Mouse (Mus musculus) gastrocnemius, adult 18-20 months (tissue): ENCODE results near the gene Fam193a. TPM values are rescaled to one million over a fixed set of nuclear protein-coding genes. Genes with fewer than 3 reads are reported as not detected.

ENCODE experiments used
- DNase-seq: peaks from one replicate; pipeline ENCODE4 v3.0.0; 2021; ENCODE audit warnings: low spot score
- total RNA-seq, 2 experiments: library from RNA; stranded (reverse); gene quantifications; 2 replicates each; pipeline ENCODE4 v1.2.3; 2021

Gene Fam193a
- total RNA-seq, 2 experiments from 2014 or later: 14.6 to 15.2 TPM

DNA sequence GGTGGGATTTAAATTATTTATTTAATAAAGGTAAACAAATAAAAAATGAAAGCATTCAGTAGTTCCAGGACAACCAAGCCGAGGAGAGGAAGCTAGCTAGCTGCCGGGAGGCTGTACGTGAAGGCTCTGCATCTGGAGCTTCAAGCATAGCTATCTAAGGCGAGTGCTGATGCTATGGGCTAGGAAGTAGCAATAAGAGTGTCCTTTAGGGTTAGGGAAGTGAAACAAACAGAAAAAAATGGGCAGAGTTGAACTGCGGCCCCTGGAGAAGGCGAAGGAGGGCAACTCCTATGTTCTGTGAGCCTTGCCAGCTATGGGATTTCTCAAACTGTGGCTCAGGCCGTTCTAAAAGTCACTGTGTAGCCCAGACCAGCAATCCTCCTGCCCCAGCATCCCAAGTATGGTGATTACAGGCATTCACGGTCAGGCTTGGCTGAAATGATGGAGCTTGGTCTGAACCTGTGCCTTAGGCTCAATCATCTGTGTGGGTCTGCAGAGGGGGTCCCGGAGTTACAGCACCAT is 149.7 kb downstream of the Fam193a start:
- no peak for DNase-seq

DNA sequence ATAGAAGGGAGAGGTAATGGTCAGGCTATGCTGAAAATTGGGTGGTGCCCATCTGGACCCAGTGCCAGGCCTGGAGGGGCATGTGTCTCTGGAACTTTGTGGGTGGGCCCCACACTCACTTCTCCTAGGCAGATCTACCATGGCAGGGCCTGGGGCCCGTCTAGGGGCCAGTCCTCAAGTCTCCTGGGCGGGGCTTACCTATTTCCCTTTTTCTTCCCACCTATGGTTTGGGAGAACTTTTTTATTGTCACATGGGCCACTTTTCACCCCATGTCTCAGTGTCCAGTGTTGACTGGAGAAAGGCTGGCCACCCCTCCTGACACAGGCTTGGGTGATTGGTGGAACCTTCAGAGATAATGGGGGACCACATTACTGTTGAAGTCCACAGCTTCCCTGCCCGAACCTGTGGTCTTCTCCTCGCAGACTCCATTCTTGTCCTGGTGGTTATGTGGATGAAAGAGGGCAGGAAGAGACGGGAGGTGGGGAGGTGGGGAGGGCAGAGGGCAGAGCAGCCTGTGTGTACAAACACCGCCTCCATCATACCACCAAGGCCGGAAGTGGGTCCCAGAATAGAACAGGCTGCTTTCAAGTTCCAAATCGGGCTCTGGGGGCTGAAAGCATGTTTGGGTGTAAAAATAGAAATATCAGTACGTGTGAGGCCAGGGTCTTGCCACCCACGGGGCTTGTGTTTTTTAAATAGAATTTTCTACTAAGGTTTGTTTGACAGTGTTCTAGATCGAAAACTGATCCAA is 150.9 kb downstream of the Fam193a start:
- DNase-seq: no peak

DNA sequence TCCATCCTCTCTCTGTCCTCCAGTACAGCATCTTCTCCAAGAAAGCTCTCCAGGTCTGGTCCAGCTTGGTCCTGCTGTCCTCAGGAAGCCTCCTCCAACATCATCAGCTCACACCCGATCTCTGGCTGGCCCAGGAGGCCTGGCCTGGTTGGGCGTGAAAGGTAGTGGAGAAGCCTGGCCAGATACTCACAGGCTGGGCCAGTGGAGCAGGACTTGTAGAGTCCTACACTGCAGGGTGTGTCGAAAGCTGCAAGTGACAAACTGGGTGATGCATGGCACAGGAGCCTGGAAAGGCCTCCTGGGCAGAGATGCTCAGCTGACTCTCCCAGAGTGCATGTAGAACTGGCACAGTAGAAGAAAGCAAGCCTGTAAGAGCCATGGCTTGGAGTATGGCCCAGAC is 151.6 kb downstream of the Fam193a start:
- DNase-seq: no peak

DNA sequence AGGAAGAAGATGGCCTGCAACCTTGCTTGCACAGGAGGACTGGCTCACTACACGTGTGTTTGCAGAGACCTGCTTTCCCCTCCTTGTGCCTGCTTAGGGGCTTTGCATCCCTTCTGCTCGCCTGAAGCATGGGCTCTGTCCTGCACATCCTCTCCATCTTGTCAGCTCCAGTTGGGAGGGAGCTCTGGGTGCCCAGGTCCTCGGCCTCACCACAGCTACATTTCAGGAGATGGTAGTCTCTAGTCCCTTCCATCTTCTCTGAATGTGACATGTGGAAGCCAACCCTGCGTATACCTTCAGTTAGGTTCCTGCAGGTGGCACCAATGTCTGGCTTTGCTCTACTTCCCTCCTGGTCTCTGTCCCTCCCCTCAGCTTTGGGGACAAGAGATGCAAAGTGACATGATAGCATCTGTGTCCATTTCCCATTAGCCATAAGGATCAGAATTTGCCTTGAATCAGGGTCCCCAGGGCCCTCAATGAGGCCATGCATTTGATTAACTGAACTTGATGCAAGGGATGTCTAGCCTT is 154.3 kb downstream of the Fam193a start:
- DNase-seq: no peak

DNA sequence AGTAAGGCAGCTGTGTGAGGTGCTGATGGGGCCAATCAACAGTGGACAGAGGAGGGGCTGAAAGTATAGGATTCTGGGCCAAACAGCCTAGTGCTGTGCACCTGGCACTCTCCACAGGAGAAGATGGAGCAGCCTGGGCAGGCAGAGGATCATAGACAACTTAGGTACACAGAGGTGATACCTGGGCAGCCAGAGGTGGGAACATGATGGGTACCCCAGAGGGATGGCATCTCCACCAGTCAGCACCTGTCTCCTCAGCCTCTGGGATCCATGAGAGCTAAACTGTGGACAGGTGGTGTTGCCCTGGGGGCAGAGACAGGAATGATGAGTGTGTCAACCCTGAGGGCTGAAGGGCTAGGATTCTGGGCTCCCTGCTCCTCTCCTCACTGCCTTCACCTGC is 154.8 kb downstream of the Fam193a start:
- DNase-seq: no peak

DNA sequence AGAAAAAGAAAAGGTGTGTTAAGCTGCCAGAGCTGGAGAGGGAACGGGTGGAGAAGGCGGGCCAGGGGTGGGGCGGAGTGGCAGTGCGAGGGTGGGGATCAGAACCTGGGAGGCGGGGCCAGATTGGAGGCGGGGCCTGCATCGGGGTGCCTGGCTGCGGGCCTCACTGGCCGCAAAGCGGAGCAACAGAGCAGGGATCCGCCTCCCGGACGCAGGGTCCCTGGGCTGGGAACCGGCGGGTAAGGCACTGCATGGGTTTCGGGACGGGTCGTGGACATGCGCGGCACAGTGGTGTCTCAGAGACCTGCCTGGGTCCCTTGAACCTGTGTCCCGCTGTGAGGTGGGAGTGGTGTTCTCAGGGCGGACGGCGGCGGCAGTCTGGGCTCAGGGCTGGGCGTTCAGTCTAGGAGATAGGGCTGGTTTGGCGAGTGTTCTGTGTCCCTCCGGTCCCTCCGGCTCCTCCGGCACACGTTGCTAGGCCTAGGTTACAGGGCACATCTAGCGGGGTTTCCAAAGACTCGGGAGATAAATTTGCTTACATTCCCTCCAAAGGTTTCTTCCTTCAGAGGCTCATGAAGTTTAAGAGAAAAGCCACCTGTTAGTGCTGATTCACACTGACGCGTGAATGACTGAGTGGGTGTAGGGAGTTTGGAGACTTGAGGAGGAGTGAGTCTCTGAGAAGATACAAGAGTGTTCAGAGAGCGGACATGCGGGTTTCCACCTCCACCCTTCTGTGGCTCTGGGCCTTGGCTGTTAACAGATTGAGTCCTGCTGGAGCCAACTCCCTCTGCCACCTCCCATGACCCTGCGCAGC is 156.1 kb downstream of the Fam193a start, which contains the start of gene Sh3bp2:
Sh3bp2 (plus strand) TSS at position 176 of the 814 bp plus-strand sequence.
- DNase-seq: peak; percentile 97

DNA sequence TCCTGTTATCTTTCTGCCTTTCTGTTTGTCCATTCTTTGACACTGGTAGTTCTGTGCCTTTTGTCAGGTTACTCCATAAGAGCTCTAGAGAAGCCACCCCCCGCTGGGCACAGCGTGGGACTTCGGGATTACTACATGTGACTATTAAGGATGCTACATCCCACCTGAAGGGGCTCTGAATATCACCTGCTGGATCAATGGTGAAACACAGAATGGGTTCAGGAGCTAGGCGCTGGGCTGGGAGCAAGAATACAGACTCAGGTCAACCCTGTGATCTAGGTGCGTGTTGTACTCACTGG is 156.7 kb downstream of the Fam193a start:
- DNase-seq: no peak

DNA sequence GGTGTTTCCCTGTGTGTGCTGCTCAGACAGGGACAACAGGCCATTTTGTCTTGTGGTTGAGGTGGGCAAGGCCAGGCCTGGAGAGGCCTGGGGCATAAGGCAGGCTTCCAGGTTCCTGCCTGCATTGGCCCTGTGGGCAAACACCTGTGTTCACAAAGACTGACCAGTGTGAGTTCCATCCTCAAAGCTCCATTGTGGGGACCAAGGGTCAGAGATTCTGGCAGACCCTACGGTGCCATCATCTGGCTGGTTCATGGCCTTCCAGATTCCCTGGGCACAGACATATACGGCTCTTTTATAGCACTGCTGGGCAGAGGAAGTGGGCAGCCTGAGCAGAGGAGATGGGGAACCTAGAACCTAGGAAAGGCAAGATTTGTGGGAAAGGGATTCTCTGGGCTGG is 157.6 kb downstream of the Fam193a start:
- no peak for DNase-seq

DNA sequence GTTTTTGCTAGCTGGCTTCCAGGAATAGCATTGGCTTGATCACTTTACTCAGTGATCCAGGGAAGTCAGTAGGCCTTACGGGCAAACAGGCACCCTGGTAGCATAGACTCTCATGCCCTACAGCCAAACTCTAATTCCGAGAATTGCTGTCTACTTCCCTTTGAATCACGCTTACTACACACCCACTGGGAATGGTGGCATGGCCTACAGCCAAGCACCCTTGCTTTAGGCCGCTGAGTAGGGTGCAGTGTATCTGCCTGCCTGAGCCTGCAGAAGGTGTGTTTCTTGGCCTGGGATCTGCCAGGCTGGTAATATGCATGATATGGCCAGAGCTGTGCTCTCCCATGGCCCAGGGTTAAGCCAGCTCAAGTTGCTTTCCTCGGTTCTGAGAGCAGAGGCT is 159.0 kb downstream of the Fam193a start:
- DNase-seq: no peak

DNA sequence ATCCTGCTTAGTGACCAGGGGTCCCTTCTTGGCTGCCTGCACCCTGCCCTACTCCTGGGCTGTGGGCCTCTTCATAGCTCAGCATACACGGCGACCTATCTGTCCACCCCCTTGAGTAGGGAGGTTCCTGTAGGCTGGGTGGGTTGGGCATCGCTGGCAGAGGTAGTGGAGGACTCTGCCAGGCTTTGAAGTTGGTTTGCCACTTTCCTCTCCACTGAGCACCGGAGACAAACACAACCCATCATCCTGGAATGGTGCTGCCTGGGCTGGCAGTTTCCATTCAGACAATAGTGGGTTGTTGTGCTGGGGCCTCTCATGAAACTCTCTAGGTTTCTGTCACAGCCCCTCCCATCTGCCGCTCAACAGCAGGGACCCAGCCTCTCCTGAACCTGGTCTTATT is 160.4 kb downstream of the Fam193a start:
- no peak for DNase-seq

DNA sequence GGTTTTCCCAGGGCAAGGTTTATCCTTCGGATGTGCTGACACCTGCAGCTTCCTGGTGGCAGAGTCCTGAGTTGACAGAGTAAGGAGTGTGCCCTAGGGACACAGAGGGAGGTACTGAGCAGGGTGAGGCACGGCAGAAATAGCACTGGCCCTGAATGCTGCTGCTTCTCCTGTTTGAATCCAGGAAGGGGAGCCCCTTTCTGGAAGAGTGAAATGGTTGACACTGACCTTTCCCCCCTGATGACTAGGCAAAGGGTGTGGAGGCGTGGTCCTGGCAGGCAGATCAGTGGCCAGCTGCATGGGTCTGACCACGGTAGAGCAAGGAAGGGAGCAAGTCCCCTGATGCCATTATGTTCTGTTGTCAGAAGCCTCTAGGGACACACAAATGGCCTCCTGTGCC is 161.0 kb downstream of the Fam193a start:
- DNase-seq: no peak

DNA sequence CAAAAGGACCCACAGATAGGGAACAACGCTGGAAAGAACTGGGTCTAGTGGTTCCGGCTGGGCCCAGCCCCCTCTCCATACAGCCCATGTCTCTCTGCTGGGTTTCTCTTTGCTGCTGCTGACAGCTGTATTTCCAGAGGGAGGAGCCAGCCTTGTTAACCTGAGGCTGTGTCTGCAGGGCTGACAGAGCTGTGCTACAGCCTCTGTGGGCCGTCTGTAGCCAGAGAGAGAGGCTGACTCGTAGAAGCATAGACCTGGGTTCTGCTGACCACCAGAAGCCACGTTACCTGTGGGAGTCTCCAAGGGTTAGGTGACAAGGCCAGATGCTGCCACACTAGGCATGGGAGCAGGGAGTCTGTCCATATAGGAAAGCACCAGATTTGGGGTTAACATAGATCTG is 163.3 kb downstream of the Fam193a start:
- no peak for DNase-seq

DNA sequence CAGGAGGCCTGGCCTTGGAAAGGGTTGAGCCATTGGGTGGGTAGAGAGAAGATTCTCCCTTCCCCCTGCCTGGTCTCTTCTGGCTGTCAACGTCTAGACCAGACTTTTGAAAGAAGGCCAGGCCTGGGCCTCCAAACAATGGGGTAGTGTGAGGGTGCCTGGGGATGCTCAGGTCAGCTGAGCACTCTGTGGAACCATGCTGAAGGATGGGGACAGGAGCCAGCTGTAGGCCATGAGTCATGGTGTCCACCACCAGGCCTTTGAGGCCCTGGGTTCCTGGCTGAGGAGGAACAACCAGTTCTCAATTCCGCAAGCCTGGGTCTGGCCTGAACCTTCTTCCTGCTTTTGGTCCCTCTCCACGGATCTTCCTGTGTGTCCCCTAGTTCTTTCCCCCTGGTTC is 164.1 kb downstream of the Fam193a start:
- no peak for DNase-seq

DNA sequence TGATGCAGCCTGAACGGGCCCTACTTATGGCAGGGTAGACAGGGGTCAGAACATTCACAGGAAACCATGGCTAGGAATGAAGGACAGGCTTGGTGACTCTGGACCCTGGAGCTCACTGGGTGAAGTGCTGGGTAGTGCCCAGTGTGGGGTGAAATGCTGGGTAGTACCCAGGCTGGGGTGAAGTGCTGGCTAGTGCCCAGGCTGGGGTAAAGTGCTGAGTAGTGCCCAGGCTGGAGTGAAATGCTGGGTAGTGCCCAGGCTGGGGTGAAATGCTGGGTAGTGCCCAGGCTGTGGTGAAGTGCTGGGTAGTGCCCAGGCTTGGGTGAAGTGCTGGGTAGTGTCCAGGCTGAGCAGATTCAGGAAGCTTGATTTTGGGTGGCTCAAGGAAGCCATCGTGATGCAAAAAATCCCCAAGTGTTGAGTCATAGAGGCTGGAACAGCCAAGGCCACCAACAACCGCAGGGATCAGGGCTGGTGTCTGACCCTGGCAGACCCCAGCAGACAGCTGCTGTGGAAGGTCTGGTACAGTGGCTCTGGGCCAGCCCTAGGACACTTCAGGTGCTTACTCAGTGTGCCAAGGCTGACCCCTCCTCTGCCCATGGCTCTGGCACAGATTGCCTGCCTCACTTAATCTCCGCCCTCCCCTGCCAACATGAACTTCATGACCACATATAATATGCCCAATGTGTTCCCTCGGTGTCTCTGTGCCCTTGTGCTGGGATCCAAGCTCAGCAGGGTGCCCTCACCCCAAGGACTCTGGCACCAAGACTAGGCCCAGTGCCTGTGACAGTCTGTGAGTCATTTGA is 165.2 kb downstream of the Fam193a start:
- peak; percentile 55 for DNase-seq

DNA sequence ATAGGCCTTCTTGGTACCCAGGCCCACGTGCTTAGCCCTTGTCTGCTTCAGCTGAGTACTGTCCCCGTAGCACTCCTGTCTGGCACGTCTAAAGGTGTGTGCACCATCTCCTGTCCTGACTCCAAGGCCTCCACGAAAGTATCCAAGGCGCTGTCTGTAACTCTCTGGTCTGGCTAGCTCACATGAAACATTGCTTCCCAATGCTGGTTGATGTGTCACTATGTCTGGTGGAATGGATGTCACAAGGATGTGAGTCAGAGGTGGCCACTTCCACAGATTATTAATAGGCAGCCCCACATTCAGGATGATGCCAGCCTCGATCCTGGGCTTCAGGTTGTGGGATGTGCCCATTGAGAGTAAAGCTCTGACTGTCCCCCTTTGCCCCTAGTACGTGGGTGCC is 166.1 kb downstream of the Fam193a start:
- no peak for DNase-seq

Other genes starting within 250 kb of the Fam193a start
- under 1 TPM; 0.68 to 0.78 TPM for gene Poln, start 200.5 kb upstream of the Fam193a start, total RNA-seq
- gene Haus3, start 200.4 kb upstream of the Fam193a start, total RNA-seq: 1 to 10 TPM; 2.7 to 2.8 TPM
- 10 to 100 TPM; 24.5 to 25.4 TPM for gene Mxd4, start 182.2 kb upstream of the Fam193a start, total RNA-seq
- under 1 TPM; 0.41 to 0.69 TPM for gene Zfyve28, start 81.5 kb upstream of the Fam193a start, total RNA-seq
- not detected for gene Cfap99, start 81.3 kb upstream of the Fam193a start, total RNA-seq
- gene Rnf4, start 33.6 kb upstream of the Fam193a start, total RNA-seq: 10 to 100 TPM; 18.1 to 18.6 TPM
- gene Tnip2, start 144.1 kb downstream of the Fam193a start, total RNA-seq: 1 to 10 TPM; 1.8 to 3.8 TPM
- 1 to 10 TPM in 1 of 2 experiments, under 1 TPM in 1; 0.59 to 1.4 TPM for gene Sh3bp2, start 155.9 kb downstream of the Fam193a start, total RNA-seq
- 10 to 100 TPM; 71.6 to 73.0 TPM for gene Add1, start 203.7 kb downstream of the Fam193a start, total RNA-seq